8 mouse cellular contexts compared by ENCODE assay signal in genomic region chr9:108596998-108597764, GRCm38 (mm10). TPM values are rescaled to one million over a fixed set of nuclear protein-coding genes. Genes with fewer than 3 reads are reported as not detected.
DNase-seq lines count a peak whose midpoint lies in the region; ATAC-seq and TF ChIP-seq lines count a peak whose summit lies in the region.

Gene P4htm, minus strand, starts transcription at chr9:108597667.

- WGBS in hindbrain, embryonic 11.5 days = 5% methylated on average over 64 of the region's 69 CpGs

- H3K9ac ChIP-seq in hindbrain, embryonic 11.5 days (ENCODE audit: low read depth, low read length) = peak within 1 kb of the TSS; percentile 81

- H3K36me3 ChIP-seq in hindbrain, embryonic 11.5 days (ENCODE audit: control insufficient read depth, insufficient read depth, low read length) = no peaks in the 10 kb centered on the region

- TF ChIP-seq CTCF in left cerebral cortex, adult 2 months (IDR thresholded peaks at IDR 0.05) = peak; percentile 33

- intact Hi-C loops in left cerebral cortex, adult 2 months (cut with DNase I) = loop anchor here (1.0 kb wide), 1 partner anchor 19 kb away; the partner anchor contains the start of gene Wdr6

- H3K27ac ChIP-seq in hindbrain, embryonic 11.5 days (ENCODE audit: low read depth, low read length) = peak within 1 kb of the TSS; percentile 64; the same call in 1 of the 2 replicates
- peak within 1 kb of the TSS; percentile 95 for H3K27ac ChIP-seq in left cerebral cortex, adult 2 months

- no peaks in the 10 kb centered on the region for H3K27me3 ChIP-seq in hindbrain, embryonic 11.5 days (ENCODE audit: control insufficient read depth, insufficient read depth, low read length)

- H3K4me3 ChIP-seq in hindbrain, embryonic 11.5 days (ENCODE audit: low read depth, low read length) = peak within 1 kb of the TSS; percentile 57
- peak within 1 kb of the TSS; percentile 87 for H3K4me3 ChIP-seq in left cerebral cortex, adult 2 months

- peak; percentile 78 for DNase-seq in Muller cell, postnatal 12 days (ENCODE audit: inconsistent ontology term)
- peak; percentile 74 for DNase-seq in cerebellum, adult 8-10 months
- DNase-seq in frontal cortex, adult 2 months (ENCODE audit: extremely low spot score in 1 of 2, low spot score in 1 of 2) = peak in 1 of 2 experiments; percentile 80
- DNase-seq in hindbrain, embryonic 11.5 days (ENCODE audit: low spot score) = peak; percentile 81
- peak; percentile 81 to 82 for DNase-seq in left cerebral cortex, adult 2 months (ENCODE audit: extremely low spot score in 1 of 2, low spot score in 2 of 2)
- DNase-seq in lung, postnatal 4 days = peak; percentile 71 to 77
- DNase-seq in retina, embryonic 14.5 days (ENCODE audit: low spot score) = peak; percentile 79
- DNase-seq in urinary bladder, postnatal 25 days (ENCODE audit: low spot score) = peak; percentile 52

- peak; percentile 85 for ATAC-seq in hindbrain, embryonic 11.5 days (ENCODE audit: low FRiP score)

- peak within 1 kb of the TSS; percentile 82 for H3K4me2 ChIP-seq in hindbrain, embryonic 11.5 days (replicated peaks; ENCODE audit: low read depth, low read length)

- H3K4me1 ChIP-seq in hindbrain, embryonic 11.5 days (replicated peaks; ENCODE audit: control insufficient read depth, insufficient read depth, low read length) = no peaks in the 10 kb centered on the region

- H3K9me3 ChIP-seq in hindbrain, embryonic 11.5 days (ENCODE audit: control insufficient read depth, low read length) = no peaks in the 10 kb centered on the region

RNA-seq across cellular contexts. Expression of gene P4htm, which starts in this region (rescaled TPM):
- polyA plus RNA-seq in frontal cortex, adult 2 months (2012; rRNA removed) = 105 TPM in 2 replicates
- 6.7 and 8.6 TPM in 2 replicates for polyA plus RNA-seq in hindbrain, embryonic 11.5 days (2014; fragmentation: Nextera tagmentation; extraction: Ambion mirVana)
- 10 to 100 TPM; 83.8 to 93.6 TPM for total RNA-seq in left cerebral cortex, adult 2 months (2021)

Comparison
In these comparisons a context has a peak if more than half of its experiments do, and no peak if none do; other contexts are left out.
1. RNA of gene P4htm (polyA plus RNA-seq): 105 TPM in frontal cortex, adult 2 months; 6.7 to 8.6 TPM in hindbrain, embryonic 11.5 days; every median in the first group is over 10 times any median in the second.